Mouse (Mus musculus) heart, postnatal 4 days (tissue): Measurements from ENCODE around the gene Mtg1. TPM values are rescaled to one million over a fixed set of nuclear protein-coding genes. Genes with fewer than 3 reads are reported as not detected.
"Not testable (repeated sequence)": the region's sequence is repeated elsewhere in the genome, so short reads cannot be mapped to it uniquely, and the experiment has no call there.

Source experiments
- DNase-seq: peaks from one replicate; pipeline ENCODE4 v3.0.0; 2021
- total RNA-seq, 2 experiments: library from RNA; stranded (reverse); gene quantifications; 2 replicates each; pipeline ENCODE4 v1.2.3; 2021

Gene Mtg1
- total RNA-seq, 2 experiments from 2014 or later, result 22.3 to 25.6 TPM

GRCm38 (mm10) chr7:140127911-140128310, 9.5 kb upstream of the Mtg1 start:
- no peak for DNase-seq

GRCm38 (mm10) chr7:140132184-140132583, 5.2 kb upstream of the Mtg1 start:
- not testable (repeated sequence) for DNase-seq

- not testable (repeated sequence) for DNase-seq
These were observed 3.3 kb upstream of the Mtg1 start for GRCm38 (mm10) chr7:140134033-140134432.

GRCm38 (mm10) chr7:140135106-140135770, 2.1 kb upstream of the Mtg1 start:
- no peak for DNase-seq

GRCm38 (mm10) chr7:140138021-140138310, 602 bp downstream of the Mtg1 start:
- DNase-seq, result no peak

- DNase-seq, result peak; percentile 76
These were observed 4.0 kb downstream of the Mtg1 start for GRCm38 (mm10) chr7:140141350-140141749.

- no peak for DNase-seq
These were observed 7.2 kb downstream of the Mtg1 start for GRCm38 (mm10) chr7:140144550-140144949.

GRCm38 (mm10) chr7:140153383-140153782, 16.0 kb downstream of the Mtg1 start:
- DNase-seq, result peak; percentile 25

- DNase-seq, result no peak
These were observed 16.5 kb downstream of the Mtg1 start for GRCm38 (mm10) chr7:140153829-140154217.

GRCm38 (mm10) chr7:140154218-140154927, 17.0 kb downstream of the Mtg1 start, which contains the start of gene Sprn:
Gene Sprn (minus strand): TSS chr7:140154877.
- no peak for DNase-seq

GRCm38 (mm10) chr7:140160363-140160762, 23.0 kb downstream of the Mtg1 start:
- no peak for DNase-seq

GRCm38 (mm10) chr7:140164664-140165063, 27.3 kb downstream of the Mtg1 start, which contains the start of gene Olfr522:
Gene Olfr522 (minus strand): TSS chr7:140164764.
- DNase-seq, result no peak

- DNase-seq, result no peak
These were observed 30.6 kb downstream of the Mtg1 start for GRCm38 (mm10) chr7:140167950-140168349.

- no peak for DNase-seq
These were observed 32.0 kb downstream of the Mtg1 start for GRCm38 (mm10) chr7:140169386-140169785.

- no peak for DNase-seq
These were observed 33.5 kb downstream of the Mtg1 start for GRCm38 (mm10) chr7:140170863-140171262.

GRCm38 (mm10) chr7:140172936-140173335, 35.6 kb downstream of the Mtg1 start, which contains the start of gene Olfr523:
Gene Olfr523 (plus strand): TSS chr7:140173217.
- DNase-seq, result no peak

- no peak for DNase-seq
These were observed 41.8 kb downstream of the Mtg1 start for GRCm38 (mm10) chr7:140179176-140179575.

GRCm38 (mm10) chr7:140180692-140181091, 43.3 kb downstream of the Mtg1 start:
- no peak for DNase-seq

GRCm38 (mm10) chr7:140184206-140184605, 46.8 kb downstream of the Mtg1 start:
- no peak for DNase-seq

GRCm38 (mm10) chr7:140186646-140187620, 49.6 kb downstream of the Mtg1 start:
- DNase-seq, result peak; percentile 6

GRCm38 (mm10) chr7:140187721-140188390, 50.5 kb downstream of the Mtg1 start:
- no peak for DNase-seq
